Mouse (Mus musculus) cortical plate, adult 2 months (tissue): ENCODE results near the gene Alyref2.

Experiments used
- CTCF ChIP-seq: fragments of 200-500 bp; IDR thresholded peaks from 2 replicates; pipeline ENCODE4 v1.5.1; 2011; ENCODE audit warnings: mild to moderate bottlenecking, control low read depth, low read length; ENCODE audit not compliant: insufficient read depth; ENCODE audit errors: extremely low read depth
- POLR2A ChIP-seq: fragments of 200-500 bp; IDR thresholded peaks from 2 replicates; pipeline ENCODE4 v1.6.1; 2011; ENCODE audit warnings: mild to moderate bottlenecking, low read length, control low read depth; ENCODE audit not compliant: insufficient read depth; ENCODE audit errors: extremely low read depth

DNA sequence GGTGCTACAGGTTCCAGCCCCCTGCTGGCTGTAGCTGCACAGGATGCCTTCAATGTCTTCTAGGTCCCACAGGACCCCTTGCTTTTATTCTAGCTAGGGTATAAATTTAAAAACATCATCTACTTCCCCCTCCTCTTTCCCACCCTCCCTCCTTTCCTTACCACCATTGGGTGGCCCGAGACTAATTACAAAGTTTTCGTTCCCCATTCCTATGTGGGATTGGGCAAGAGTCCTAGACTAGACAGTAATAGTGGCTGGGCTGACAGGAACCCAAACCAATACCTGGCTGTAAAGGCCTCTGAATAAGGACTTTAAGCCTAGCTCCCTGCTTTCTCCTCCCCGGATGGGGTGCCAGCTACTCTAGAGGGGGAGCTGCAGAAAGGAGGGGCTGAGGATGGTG is 40.1 kb upstream of the Alyref2 start:
- TF ChIP-seq POLR2A (no peak), CTCF (no peak)
